Mouse (Mus musculus): ENCODE results near the gene Trim27.

The Trim27 gene

GRCm38 (mm10) chr13:21216781-21217180 lies 37.5 kb downstream of the Trim27 start:
- DNase-seq (ENCODE audit: extremely low spot score, low spot score) = no peak

- no peak for DNase-seq (ENCODE audit: extremely low spot score, low spot score)
Observed at GRCm38 (mm10) chr13:21221656-21222462, 42.6 kb downstream of the Trim27 start.

- peak; percentile 93 for DNase-seq (ENCODE audit: extremely low spot score, low spot score)
Observed at GRCm38 (mm10) chr13:21222463-21223022, 43.3 kb downstream of the Trim27 start.

- peak; percentile 59 for DNase-seq (ENCODE audit: extremely low spot score, low spot score)
Observed at GRCm38 (mm10) chr13:21223242-21223655, 44.0 kb downstream of the Trim27 start.

GRCm38 (mm10) chr13:21224376-21224775 lies 45.1 kb downstream of the Trim27 start:
- DNase-seq (ENCODE audit: extremely low spot score, low spot score) = no peak

- no peak for DNase-seq (ENCODE audit: extremely low spot score, low spot score)
Observed at GRCm38 (mm10) chr13:21225206-21225605, 46.0 kb downstream of the Trim27 start.

GRCm38 (mm10) chr13:21226031-21226430 lies 46.8 kb downstream of the Trim27 start:
- no peak for DNase-seq (ENCODE audit: extremely low spot score, low spot score)

- peak; percentile 86 for DNase-seq (ENCODE audit: extremely low spot score, low spot score)
Observed at GRCm38 (mm10) chr13:21233732-21234705, 54.8 kb downstream of the Trim27 start.

- DNase-seq (ENCODE audit: extremely low spot score, low spot score) = no peak
Observed at GRCm38 (mm10) chr13:21236714-21237113, 57.5 kb downstream of the Trim27 start.

GRCm38 (mm10) chr13:21237161-21237560 lies 57.9 kb downstream of the Trim27 start:
- no peak for DNase-seq (ENCODE audit: extremely low spot score, low spot score)

GRCm38 (mm10) chr13:21240788-21241187 lies 61.5 kb downstream of the Trim27 start:
- DNase-seq (ENCODE audit: extremely low spot score, low spot score) = peak; percentile 61

- DNase-seq (ENCODE audit: extremely low spot score, low spot score) = peak; percentile 49
Observed at GRCm38 (mm10) chr13:21242408-21243125, 63.3 kb downstream of the Trim27 start.

- no peak for DNase-seq (ENCODE audit: extremely low spot score, low spot score)
Observed at GRCm38 (mm10) chr13:21243196-21243595, 64.0 kb downstream of the Trim27 start.

- no peak for DNase-seq (ENCODE audit: extremely low spot score, low spot score)
Observed at GRCm38 (mm10) chr13:21244089-21244488, 64.8 kb downstream of the Trim27 start.
